Comparison of ENCODE assay signal across 26 mouse cellular contexts in genomic region chr3:158362091-158362490, GRCm38 (mm10).
DNase-seq lines count a peak whose midpoint lies in the region; ATAC-seq and TF ChIP-seq lines count a peak whose summit lies in the region.
"Had no signal": no experiment of that assay in that cellular context is flagged by ENCODE, and none has a peak within 500 bp of the region (broad histone marks: within the 10 kb centered on the region; RNA-seq: fewer than 3 reads in every experiment).

No protein-coding gene starts in this region.

- H3K27me3 ChIP-seq in midbrain, postnatal 0 days (ENCODE audit: insufficient read depth, low read length): no peaks in the 10 kb centered on the region
- H3K27me3 ChIP-seq in midbrain, embryonic 13.5 days: no peaks in the 10 kb centered on the region
- H3K27me3 ChIP-seq: embryonic facial prominence, embryonic 12.5 days; embryonic facial prominence, embryonic 15.5 days; forebrain, embryonic 12.5 days; heart, embryonic 12.5 days; heart, embryonic 15.5 days; hindbrain, embryonic 13.5 days; intestine, embryonic 15.5 days had no signal

- no peaks in the 10 kb centered on the region for H3K4me1 ChIP-seq in midbrain, postnatal 0 days (ENCODE audit: insufficient read depth, low read length)
- H3K4me1 ChIP-seq in midbrain, embryonic 13.5 days (replicated peaks): no peaks in the 10 kb centered on the region
- H3K4me1 ChIP-seq: embryonic facial prominence, embryonic 12.5 days; embryonic facial prominence, embryonic 15.5 days; forebrain, embryonic 12.5 days; heart, embryonic 12.5 days; heart, embryonic 15.5 days; hindbrain, embryonic 10.5 days; hindbrain, embryonic 13.5 days; intestine, embryonic 15.5 days had no signal

- no peak overlapping the region for H3K9ac ChIP-seq in midbrain, postnatal 0 days (replicated peaks; ENCODE audit: low read length, poor library complexity, severe bottlenecking)
- H3K9ac ChIP-seq in midbrain, embryonic 13.5 days (replicated peaks): no peak overlapping the region
- H3K9ac ChIP-seq: embryonic facial prominence, embryonic 12.5 days; embryonic facial prominence, embryonic 15.5 days; forebrain, embryonic 12.5 days; heart, embryonic 12.5 days; heart, embryonic 15.5 days; hindbrain, embryonic 13.5 days; intestine, embryonic 15.5 days had no signal

- 90% methylated on average over 2 of the region's 2 CpGs for WGBS in midbrain, postnatal 0 days
- 95% methylated on average over 2 of the region's 2 CpGs for WGBS in midbrain, embryonic 13.5 days

- H3K36me3 ChIP-seq in midbrain, postnatal 0 days (ENCODE audit: insufficient read depth, low read length): no peaks in the 10 kb centered on the region
- no peaks in the 10 kb centered on the region for H3K36me3 ChIP-seq in midbrain, embryonic 13.5 days
- H3K36me3 ChIP-seq: embryonic facial prominence, embryonic 12.5 days; embryonic facial prominence, embryonic 15.5 days; forebrain, embryonic 12.5 days; heart, embryonic 12.5 days; heart, embryonic 15.5 days; hindbrain, embryonic 10.5 days; hindbrain, embryonic 13.5 days; intestine, embryonic 15.5 days had no signal

- H3K4me3 ChIP-seq in midbrain, postnatal 0 days (ENCODE audit: low read depth, low read length): no peak overlapping the region
- no peak overlapping the region for H3K4me3 ChIP-seq in midbrain, embryonic 13.5 days (replicated peaks)
- H3K4me3 ChIP-seq: embryonic facial prominence, embryonic 12.5 days; embryonic facial prominence, embryonic 15.5 days; forebrain, embryonic 12.5 days; heart, embryonic 12.5 days; heart, embryonic 15.5 days; hindbrain, embryonic 10.5 days; hindbrain, embryonic 13.5 days; intestine, embryonic 15.5 days had no signal

- no peak overlapping the region for H3K27ac ChIP-seq in midbrain, postnatal 0 days (ENCODE audit: low read depth, low read length)
- H3K27ac ChIP-seq in midbrain, embryonic 13.5 days: no peak overlapping the region
- H3K27ac ChIP-seq: embryonic facial prominence, embryonic 12.5 days; embryonic facial prominence, embryonic 15.5 days; forebrain, embryonic 12.5 days; heart, embryonic 15.5 days; hindbrain, embryonic 10.5 days; hindbrain, embryonic 13.5 days; intestine, embryonic 15.5 days had no signal

- no peak for ATAC-seq in midbrain, postnatal 0 days (ENCODE audit: low FRiP score)
- ATAC-seq in midbrain, embryonic 13.5 days: no peak
- ATAC-seq: activated CD4-positive, CD25-positive, alpha-beta regulatory T cell, adult 4 months; forebrain, embryonic 16.5 days; hindbrain, embryonic 16.5 days; intestine, embryonic 15.5 days had no signal

- no peak overlapping the region for H3K4me2 ChIP-seq in midbrain, postnatal 0 days (ENCODE audit: low read depth, low read length, poor library complexity, severe bottlenecking)
- no peak overlapping the region for H3K4me2 ChIP-seq in midbrain, embryonic 13.5 days (replicated peaks)
- H3K4me2 ChIP-seq: embryonic facial prominence, embryonic 12.5 days; embryonic facial prominence, embryonic 15.5 days; forebrain, embryonic 12.5 days; heart, embryonic 12.5 days; heart, embryonic 15.5 days; hindbrain, embryonic 13.5 days; intestine, embryonic 15.5 days had no signal

- H3K9me3 ChIP-seq in midbrain, postnatal 0 days (ENCODE audit: low read length): no peaks in the 10 kb centered on the region
- no peaks in the 10 kb centered on the region for H3K9me3 ChIP-seq in midbrain, embryonic 13.5 days
- H3K9me3 ChIP-seq: embryonic facial prominence, embryonic 12.5 days; embryonic facial prominence, embryonic 15.5 days; forebrain, embryonic 12.5 days; heart, embryonic 12.5 days; heart, embryonic 15.5 days; hindbrain, embryonic 10.5 days; hindbrain, embryonic 13.5 days; intestine, embryonic 15.5 days had no signal

- DNase-seq in cerebellum, postnatal 10 days: peak; percentile 10 to 11
- DNase-seq in cerebellum, adult 18-20 months: no peak
- DNase-seq in midbrain, postnatal 0 days (ENCODE audit: low spot score): peak; percentile 10
- DNase-seq in brain, embryonic 14.5 days (ENCODE audit: low read depth): peak; percentile 22
- no peak for DNase-seq in kidney, postnatal 14 days
- DNase-seq: adrenal gland, postnatal 10 days; adrenal gland, postnatal 36 days; cerebellum, adult 11-12 months; cerebellum, adult 9-10 months; cerebellum, postnatal 25 days; gastrocnemius, postnatal 25 days; heart, adult 18-20 months; heart, postnatal 10 days; heart, postnatal 36 days had no signal

- TF ChIP-seq CTCF in midbrain, postnatal 0 days (IDR thresholded peaks at IDR 0.05): no peak
- TF ChIP-seq CTCF in brain, embryonic 14.5 days (IDR thresholded peaks at IDR 0.05; ENCODE audit: borderline replicate concordance, extremely low read depth, insufficient read depth, insufficient read length): no peak

- no peak for TF ChIP-seq POLR2A in brain, embryonic 14.5 days (IDR thresholded peaks at IDR 0.05; ENCODE audit: borderline replicate concordance, extremely low read depth, insufficient read depth, insufficient read length, poor library complexity, severe bottlenecking)

Comparison
In these comparisons a context has a peak if more than half of its experiments do, and no peak if none do; other contexts are left out.
1. DNase-seq: peak in cerebellum, postnatal 10 days (2 of 2), midbrain, postnatal 0 days (single experiment) and brain, embryonic 14.5 days (single experiment); none in cerebellum, adult 18-20 months (0 of 2) and kidney, postnatal 14 days (single experiment).